ENCODE assay signal across 12 mouse cellular contexts in genomic region chr12:71036729-71037404, GRCm38 (mm10). TPM values are rescaled to one million over a fixed set of nuclear protein-coding genes. Genes with fewer than 3 reads are reported as not detected.
DNase-seq lines count a peak whose midpoint lies in the region; ATAC-seq and TF ChIP-seq lines count a peak whose summit lies in the region.
"Had no signal": no experiment of that assay in that cellular context is flagged by ENCODE, and none has a peak within 500 bp of the region (broad histone marks: within the 10 kb centered on the region; RNA-seq: fewer than 3 reads in every experiment).

No protein-coding gene starts in this region.

- peaks cover 22% of the 10 kb centered on the region; the same call in 1 of the 2 replicates for H3K36me3 ChIP-seq in lung, postnatal 0 days (ENCODE audit: insufficient read depth, low read length)
- peaks cover 9% of the 10 kb centered on the region for H3K36me3 ChIP-seq in splenic B cell, adult 2 months (ENCODE audit: control insufficient read depth, insufficient read depth, low read length, poor library complexity, severe bottlenecking)
- H3K36me3 ChIP-seq in kidney, embryonic 16.5 days (ENCODE audit: insufficient read depth, low read length) = peaks cover 40% of the 10 kb centered on the region
- H3K36me3 ChIP-seq in midbrain, embryonic 15.5 days (replicated peaks) = peaks cover 7% of the 10 kb centered on the region; the same call in 1 of the 2 replicates

- no peak overlapping the region for H3K27ac ChIP-seq in lung, postnatal 0 days (ENCODE audit: low read length)
- no peak overlapping the region for H3K27ac ChIP-seq in kidney, embryonic 16.5 days (ENCODE audit: low read length)
- no peak overlapping the region for H3K27ac ChIP-seq in midbrain, embryonic 15.5 days
- H3K27ac ChIP-seq: hindbrain, embryonic 13.5 days had no signal

- no peak for TF ChIP-seq CTCF in lung, postnatal 0 days (IDR thresholded peaks at IDR 0.05)
- TF ChIP-seq CTCF in lung, adult 2 months (IDR thresholded peaks at IDR 0.05; ENCODE audit: insufficient read depth, low read length) = no peak

- H3K9me3 ChIP-seq in lung, postnatal 0 days (ENCODE audit: low read length) = no peaks in the 10 kb centered on the region
- H3K9me3 ChIP-seq in kidney, embryonic 16.5 days (ENCODE audit: low read length) = no peaks in the 10 kb centered on the region
- no peaks in the 10 kb centered on the region for H3K9me3 ChIP-seq in midbrain, embryonic 15.5 days
- H3K9me3 ChIP-seq: hindbrain, embryonic 13.5 days had no signal

- DNase-seq in lung, postnatal 0 days (ENCODE audit: low spot score) = peak; percentile 61
- DNase-seq in lung, adult 2 months = no peak
- peak; percentile 40 for DNase-seq in NIH3T3 (ENCODE audit: low read depth)
- peak; percentile 90 for DNase-seq in large intestine, adult 2 months (ENCODE audit: low read depth, low spot score)
- peak; percentile 19 for DNase-seq in splenic B cell, adult 2 months (ENCODE audit: low read depth, low spot score)
- DNase-seq: kidney, postnatal 4 days; lung, postnatal 4 days had no signal

- no peak for TF ChIP-seq POLR2A in lung, adult 2 months (IDR thresholded peaks at IDR 0.05; ENCODE audit: borderline replicate concordance, extremely low read depth, low read depth, low read length)

- H3K4me1 ChIP-seq in lung, postnatal 0 days (ENCODE audit: insufficient read depth, low read depth, low read length) = peaks cover 3% of the 10 kb centered on the region; the same call in 1 of the 2 replicates
- H3K4me1 ChIP-seq in lung, adult 2 months (ENCODE audit: control insufficient read depth, insufficient read depth, low read length) = peaks cover 10% of the 10 kb centered on the region
- H3K4me1 ChIP-seq in kidney, embryonic 16.5 days (ENCODE audit: insufficient read depth, low read length) = no peaks in the 10 kb centered on the region
- H3K4me1 ChIP-seq in midbrain, embryonic 15.5 days = no peaks in the 10 kb centered on the region
- H3K4me1 ChIP-seq: hindbrain, embryonic 13.5 days had no signal

- TF ChIP-seq EP300 in lung, postnatal 0 days (IDR thresholded peaks at IDR 0.05) = no peak

- H3K9ac ChIP-seq in lung, postnatal 0 days (replicated peaks; ENCODE audit: low read depth) = no peak overlapping the region
- H3K9ac ChIP-seq in kidney, embryonic 16.5 days (replicated peaks; ENCODE audit: low read length) = no peak overlapping the region
- H3K9ac ChIP-seq in midbrain, embryonic 15.5 days = no peak overlapping the region
- H3K9ac ChIP-seq: hindbrain, embryonic 13.5 days had no signal

- ATAC-seq in lung, postnatal 0 days = no peak
- ATAC-seq in kidney, embryonic 16.5 days (ENCODE audit: low FRiP score, low TSS enrichment) = no peak
- ATAC-seq in frontal cortex, adult (ENCODE audit: low TSS enrichment) = no peak
- ATAC-seq in midbrain, embryonic 15.5 days (replicated peaks) = no peak
- ATAC-seq: forebrain, embryonic 14.5 days had no signal

- WGBS in lung, postnatal 0 days = 91% methylated on average over 12 of the region's 12 CpGs
- 87% methylated on average over 12 of the region's 12 CpGs for WGBS in lung, adult 2 months
- 75% methylated on average over 12 of the region's 12 CpGs for WGBS in large intestine, adult 2 months
- 94% methylated on average over 12 of the region's 12 CpGs for WGBS in kidney, embryonic 16.5 days
- 93% methylated on average over 12 of the region's 12 CpGs for WGBS in midbrain, embryonic 15.5 days

- no peaks in the 10 kb centered on the region for H3K27me3 ChIP-seq in lung, postnatal 0 days (replicated peaks; ENCODE audit: insufficient read depth, low read length)
- H3K27me3 ChIP-seq in splenic B cell, adult 2 months (ENCODE audit: control insufficient read depth, insufficient read depth, low read length, poor library complexity, severe bottlenecking) = no peaks in the 10 kb centered on the region
- no peaks in the 10 kb centered on the region for H3K27me3 ChIP-seq in kidney, embryonic 16.5 days (ENCODE audit: insufficient read depth, low read length)
- H3K27me3 ChIP-seq in midbrain, embryonic 15.5 days (replicated peaks) = no peaks in the 10 kb centered on the region
- H3K27me3 ChIP-seq: hindbrain, embryonic 13.5 days had no signal

- no peak overlapping the region for H3K4me3 ChIP-seq in lung, postnatal 0 days (ENCODE audit: low read depth, low read length)
- no peak overlapping the region for H3K4me3 ChIP-seq in lung, adult 2 months (replicated peaks; ENCODE audit: extremely low read depth, low read depth, low read length)
- no peak overlapping the region for H3K4me3 ChIP-seq in kidney, embryonic 16.5 days (ENCODE audit: low read length)
- no peak overlapping the region for H3K4me3 ChIP-seq in midbrain, embryonic 15.5 days
- H3K4me3 ChIP-seq: hindbrain, embryonic 13.5 days had no signal

- H3K4me2 ChIP-seq in lung, postnatal 0 days (replicated peaks; ENCODE audit: low read depth, low read length) = no peak overlapping the region
- H3K4me2 ChIP-seq in kidney, embryonic 16.5 days (replicated peaks; ENCODE audit: low read depth, low read length) = no peak overlapping the region
- no peak overlapping the region for H3K4me2 ChIP-seq in midbrain, embryonic 15.5 days
- H3K4me2 ChIP-seq: hindbrain, embryonic 13.5 days had no signal

RNA-seq across cellular contexts. Expression of gene Arid4a, which starts 21.1 kb away (rescaled TPM):
- 42.9 and 45.1 TPM in 2 replicates for polyA plus RNA-seq in lung, postnatal 0 days (2015; fragmentation: Nextera tagmentation; extraction: Ambion mirVana)
- 4.1 and 5.4 TPM in 2 replicates for polyA plus RNA-seq in lung, adult 2 months (2012; rRNA removed)
- polyA plus RNA-seq in large intestine, adult 2 months (2012; rRNA removed) = 2.0 and 2.7 TPM in 2 replicates
- 34.6 and 38.6 TPM in 2 replicates for polyA plus RNA-seq in kidney, embryonic 16.5 days (2015; fragmentation: Nextera tagmentation; extraction: Ambion mirVana)
- 43.9 and 45.3 TPM in 2 replicates for polyA plus RNA-seq in midbrain, embryonic 15.5 days (2015; fragmentation: Nextera tagmentation; extraction: Ambion mirVana)
